Comparison of ENCODE assay signal across 32 mouse cellular contexts in the genomic region with DNA sequence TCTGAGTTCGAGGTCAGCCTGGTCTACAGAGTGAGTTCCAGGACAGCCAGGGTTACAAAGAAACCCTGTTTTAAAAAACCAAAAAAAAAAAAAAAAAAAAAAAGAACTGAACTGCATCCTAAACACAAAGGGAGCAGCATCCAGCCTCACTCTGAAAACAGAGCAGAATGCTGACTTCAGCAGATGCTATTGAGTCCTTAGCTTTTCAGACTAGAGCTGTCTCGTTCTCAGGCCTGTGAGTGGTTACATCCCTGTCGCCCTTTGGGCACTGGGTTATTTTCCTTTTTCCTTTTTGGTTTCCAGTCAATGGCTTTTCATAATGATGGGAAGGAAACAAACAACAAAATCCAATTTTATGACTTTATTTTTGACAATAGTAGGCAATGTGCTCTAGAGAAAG.
"Had no signal": no experiment of that assay in that cellular context is flagged by ENCODE, and none has a peak within 500 bp of the region (broad histone marks: within the 10 kb centered on the region; RNA-seq: fewer than 3 reads in every experiment).

No protein-coding gene starts in this region.

- H3K9ac ChIP-seq: limb, embryonic 12.5 days; limb, embryonic 13.5 days; limb, embryonic 15.5 days; liver, embryonic 12.5 days; liver, embryonic 13.5 days; liver, embryonic 14.5 days; liver, embryonic 15.5 days; liver, postnatal 0 days; lung, embryonic 14.5 days; lung, embryonic 15.5 days; midbrain, embryonic 12.5 days; midbrain, embryonic 13.5 days; midbrain, embryonic 15.5 days; neural tube, embryonic 12.5 days; neural tube, embryonic 13.5 days had no signal

- H3K4me2 ChIP-seq: limb, embryonic 12.5 days; limb, embryonic 13.5 days; limb, embryonic 15.5 days; liver, embryonic 11.5 days; liver, embryonic 12.5 days; liver, embryonic 13.5 days; liver, embryonic 15.5 days; lung, embryonic 14.5 days; lung, embryonic 15.5 days; midbrain, embryonic 11.5 days; midbrain, embryonic 12.5 days; midbrain, embryonic 13.5 days; midbrain, embryonic 15.5 days; neural tube, embryonic 12.5 days; neural tube, embryonic 13.5 days had no signal

- DNase-seq: left cerebral cortex, postnatal 4 days; liver; liver, embryonic 13.5 days; liver, postnatal 0 days; lung, adult 18-20 months; lung, adult 2 months; lung, embryonic 14.5 days; lung, postnatal 10 days; lung, postnatal 14 days; lung, postnatal 36 days; lung, postnatal 4 days; midbrain, embryonic 14.5 days had no signal

- H3K36me3 ChIP-seq: limb, embryonic 10.5 days; limb, embryonic 12.5 days; limb, embryonic 13.5 days; limb, embryonic 15.5 days; liver, embryonic 12.5 days; liver, embryonic 13.5 days; liver, embryonic 15.5 days; lung, embryonic 15.5 days; midbrain, embryonic 12.5 days; midbrain, embryonic 13.5 days; midbrain, embryonic 15.5 days; neural tube, embryonic 12.5 days; neural tube, embryonic 13.5 days had no signal

- H3K4me3 ChIP-seq: limb, embryonic 10.5 days; limb, embryonic 12.5 days; limb, embryonic 13.5 days; limb, embryonic 15.5 days; liver, embryonic 12.5 days; liver, embryonic 13.5 days; liver, embryonic 15.5 days; lung, embryonic 15.5 days; megakaryocyte, embryonic 14.5 days; midbrain, embryonic 12.5 days; midbrain, embryonic 13.5 days; midbrain, embryonic 15.5 days; myocyte; neural tube, embryonic 12.5 days; neural tube, embryonic 13.5 days had no signal

- H3K4me1 ChIP-seq: limb, embryonic 12.5 days; limb, embryonic 13.5 days; limb, embryonic 15.5 days; liver, embryonic 12.5 days; liver, embryonic 13.5 days; liver, embryonic 15.5 days; lung, embryonic 15.5 days; megakaryocyte, embryonic 14.5 days; midbrain, embryonic 15.5 days had no signal

- ATAC-seq: liver, embryonic 12.5 days; liver, postnatal 0 days; lung, postnatal 0 days; midbrain, embryonic 13.5 days; midbrain, embryonic 15.5 days; midbrain, embryonic 16.5 days had no signal

- H3K27ac ChIP-seq: limb, embryonic 10.5 days; limb, embryonic 12.5 days; limb, embryonic 13.5 days; limb, embryonic 15.5 days; liver, embryonic 12.5 days; liver, embryonic 13.5 days; liver, embryonic 14.5 days; liver, embryonic 15.5 days; lung, embryonic 15.5 days; macrophage; midbrain, embryonic 12.5 days; midbrain, embryonic 13.5 days; midbrain, embryonic 15.5 days; neural tube, embryonic 12.5 days; neural tube, embryonic 13.5 days had no signal

- H3K27me3 ChIP-seq: limb, embryonic 12.5 days; limb, embryonic 13.5 days; limb, embryonic 15.5 days; liver, embryonic 12.5 days; liver, embryonic 13.5 days; liver, embryonic 15.5 days; lung, embryonic 15.5 days; midbrain, embryonic 13.5 days; midbrain, embryonic 15.5 days; neural tube, embryonic 12.5 days; neural tube, embryonic 13.5 days had no signal

- H3K9me3 ChIP-seq: limb, embryonic 10.5 days; limb, embryonic 12.5 days; limb, embryonic 13.5 days; limb, embryonic 15.5 days; liver, embryonic 12.5 days; liver, embryonic 13.5 days; liver, embryonic 15.5 days; lung, embryonic 15.5 days; megakaryocyte, embryonic 14.5 days; midbrain, embryonic 12.5 days; midbrain, embryonic 13.5 days; midbrain, embryonic 15.5 days; neural tube, embryonic 12.5 days; neural tube, embryonic 13.5 days had no signal
